Mouse (Mus musculus) G1E (cell line): ENCODE results near the gene Slc44a3.

Source experiments
- CTCF ChIP-seq: IDR thresholded peaks from 2 replicates; pipeline ENCODE4 v1.5.1; 2012; ENCODE audit warnings: low read depth, low read length, inconsistent platforms, mixed read lengths
- GATA1 ChIP-seq: IDR thresholded peaks from 2 replicates; pipeline ENCODE4 v1.6.1; 2012; ENCODE audit warnings: borderline replicate concordance, low read length, inconsistent platforms, mixed read lengths
- POLR2AphosphoS5 ChIP-seq: IDR thresholded peaks from 2 replicates; pipeline ENCODE4 v1.6.1; 2012; ENCODE audit warnings: low read depth, low read length, inconsistent platforms; ENCODE audit not compliant: insufficient replicate concordance

DNA sequence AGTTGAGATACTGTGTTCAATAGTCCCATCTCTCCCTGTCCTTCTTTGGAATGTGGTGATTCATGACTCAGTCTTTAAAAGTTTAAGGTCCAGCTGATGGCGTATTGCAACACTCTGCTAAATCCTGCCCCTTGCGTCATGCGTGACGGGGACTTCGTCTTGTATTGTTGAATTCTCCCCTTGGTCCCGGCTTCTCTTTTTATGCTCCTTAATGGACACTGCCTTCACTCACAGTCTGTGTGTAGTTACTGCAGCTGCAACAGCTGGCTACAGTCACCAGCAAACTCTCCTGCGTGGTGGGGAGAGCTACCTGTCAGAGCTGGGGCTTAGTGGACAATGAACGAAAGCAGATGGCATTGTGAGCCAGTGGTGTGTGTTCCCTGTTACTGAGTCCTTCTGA lies 82.7 kb downstream of the Slc44a3 start:
- TF ChIP-seq POLR2AphosphoS5 (no peak), CTCF (no peak), GATA1 (no peak)
